Mouse (Mus musculus): Measurements from ENCODE around the gene Rbfox3.

The Rbfox3 gene

DNA sequence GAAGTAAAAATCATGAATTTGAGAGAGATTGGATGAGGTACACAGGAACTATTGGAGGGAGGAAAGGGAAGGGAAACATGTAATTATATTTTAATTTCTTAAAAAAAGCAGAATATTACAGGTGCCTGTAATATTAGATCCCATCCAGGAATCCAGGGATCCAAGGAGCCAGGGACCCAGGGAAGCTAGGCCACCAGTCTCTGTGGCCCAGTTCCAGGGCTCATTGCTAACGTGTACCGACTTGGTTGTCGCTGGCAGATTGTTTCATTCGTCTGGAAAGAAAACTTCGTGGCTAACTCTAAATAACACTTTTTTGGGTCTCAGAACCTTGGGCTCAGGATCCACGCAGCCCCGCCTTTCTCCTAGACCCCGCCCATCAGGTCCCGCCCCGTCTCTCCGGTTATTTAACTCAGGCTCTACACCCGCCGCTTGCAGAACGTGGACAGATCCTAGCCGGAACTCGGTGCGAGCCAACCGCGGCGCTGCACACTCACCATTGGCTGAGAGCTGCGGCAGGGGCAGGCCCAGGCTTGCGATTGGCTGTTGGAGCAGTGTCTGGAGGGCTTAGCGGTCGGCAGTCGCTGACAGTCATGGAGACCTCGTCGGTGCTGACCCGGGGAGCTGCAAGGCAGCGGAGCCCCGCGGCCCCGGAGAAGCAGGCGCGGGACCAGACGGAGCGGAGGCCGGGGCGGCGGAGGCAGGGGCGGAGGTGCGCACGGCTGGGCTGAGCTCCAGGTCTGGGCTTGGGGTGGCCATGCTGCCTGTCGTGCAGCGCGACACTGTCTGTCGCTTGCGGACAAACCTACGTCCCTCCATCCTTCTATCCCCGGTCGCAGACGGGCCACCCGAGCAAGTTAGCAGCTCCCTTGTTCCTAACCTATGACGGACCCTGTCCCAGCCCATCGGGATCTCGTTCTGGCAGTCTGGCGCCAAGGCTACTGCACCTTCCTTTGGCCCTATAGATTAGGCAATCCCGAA lies 434.7 kb downstream of the Rbfox3 start, which contains the start of gene Engase:
TSS of gene Engase (plus strand) at position 434 of the 978 bp plus-strand sequence.
- peak; percentile 95 to 97 for DNase-seq (ENCODE audit: low spot score in 2 of 2)

DNA sequence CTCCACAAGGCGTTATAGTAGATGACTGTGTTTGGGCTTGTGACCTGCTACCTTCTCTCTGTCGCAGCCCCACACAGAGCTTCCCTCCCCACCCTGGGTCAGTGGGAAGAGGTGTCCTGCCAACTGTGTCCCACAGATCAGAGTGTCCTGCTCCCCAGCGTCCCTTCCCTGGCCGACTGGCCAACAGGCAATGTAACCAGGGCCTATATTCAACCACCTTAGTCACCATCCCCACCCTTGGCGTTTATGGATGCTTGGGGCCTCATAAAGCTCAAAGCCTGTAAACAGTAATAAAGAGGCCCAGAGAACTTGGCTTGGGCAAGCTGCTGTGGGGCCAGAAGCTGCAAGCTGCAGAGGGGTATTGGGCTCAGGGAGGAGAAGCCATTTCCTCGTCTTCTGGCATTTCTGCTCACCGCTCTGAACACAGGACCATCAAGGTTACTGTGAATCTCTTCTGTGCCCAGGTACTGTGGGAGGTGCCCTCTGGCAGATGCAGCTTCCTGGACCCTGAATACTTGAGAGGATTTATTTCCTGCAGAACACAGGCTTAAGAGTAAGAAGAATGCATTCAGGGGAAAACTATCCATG lies 435.8 kb downstream of the Rbfox3 start:
- no peak for DNase-seq (ENCODE audit: low spot score in 2 of 2)

DNA sequence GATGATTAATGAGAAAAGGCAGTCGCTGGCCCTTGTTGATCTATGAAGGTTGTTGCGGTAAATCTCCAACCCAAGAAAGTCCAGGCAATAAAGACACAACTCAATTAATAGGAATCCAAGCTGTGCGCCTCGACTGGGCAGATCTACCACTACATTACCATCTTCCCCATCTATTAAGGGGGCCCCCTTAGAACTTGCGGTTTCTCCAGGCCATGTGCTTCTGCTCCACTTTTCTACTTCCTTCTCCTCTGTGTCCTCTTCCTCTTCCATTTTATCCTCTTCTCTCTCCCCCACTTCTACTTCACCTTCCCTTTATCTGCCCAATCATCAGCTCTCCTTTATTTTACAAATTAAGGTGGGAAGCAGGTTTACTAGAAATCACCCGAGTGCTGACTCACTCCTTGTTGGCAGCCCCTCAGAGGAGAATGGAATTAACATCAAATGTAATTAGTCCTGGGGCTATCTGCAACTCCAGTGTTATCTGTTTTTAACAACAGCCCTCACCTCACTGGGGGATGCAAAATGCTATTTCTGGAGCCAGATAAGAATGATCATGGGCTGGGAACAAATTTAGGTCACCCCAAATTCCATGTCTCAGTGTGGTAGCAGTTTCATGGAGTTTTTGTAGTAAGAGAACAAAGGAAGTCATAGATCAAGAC lies 437.4 kb downstream of the Rbfox3 start:
- no peak for DNase-seq (ENCODE audit: low spot score in 2 of 2)

DNA sequence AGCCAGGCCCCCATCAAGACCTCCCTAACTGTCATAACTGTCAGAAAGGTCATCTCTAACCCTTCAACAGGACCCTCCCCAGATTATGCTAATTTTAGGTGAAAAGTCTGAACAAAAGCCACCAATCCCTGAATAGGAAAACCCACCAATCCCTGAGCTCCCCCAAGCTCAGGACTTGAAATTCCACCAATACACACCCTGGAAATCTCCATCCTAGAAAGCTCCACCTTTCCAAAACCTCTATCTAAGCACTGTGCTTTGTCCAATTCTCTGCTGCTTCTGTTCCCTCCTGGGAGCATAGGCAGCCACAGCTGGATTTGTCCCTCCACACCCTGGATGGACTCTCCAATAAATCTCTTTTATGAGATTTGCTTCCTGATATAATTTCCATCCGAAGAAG lies 438.2 kb downstream of the Rbfox3 start:
- no peak for DNase-seq (ENCODE audit: low spot score in 2 of 2)

DNA sequence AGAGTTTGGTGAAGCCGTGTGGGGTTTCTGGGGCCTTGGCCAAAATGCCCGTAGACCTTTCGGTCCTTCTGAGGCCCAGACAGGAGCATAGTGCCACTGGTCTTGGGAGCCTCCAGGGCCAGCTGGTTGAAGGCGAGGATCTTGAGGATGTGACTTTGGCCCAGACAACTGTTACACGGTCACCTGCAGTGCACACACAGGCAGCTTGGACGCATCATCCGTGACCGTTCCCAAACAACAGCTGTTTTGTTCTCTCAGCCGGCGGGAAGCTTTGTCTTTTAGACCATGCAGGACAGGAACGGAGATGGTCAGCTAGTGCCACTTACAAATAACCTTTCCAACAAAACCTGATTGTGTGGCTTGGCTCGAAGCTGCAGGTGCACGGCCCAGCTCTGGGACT lies 439.7 kb downstream of the Rbfox3 start:
- no peak for DNase-seq (ENCODE audit: low spot score in 2 of 2)

DNA sequence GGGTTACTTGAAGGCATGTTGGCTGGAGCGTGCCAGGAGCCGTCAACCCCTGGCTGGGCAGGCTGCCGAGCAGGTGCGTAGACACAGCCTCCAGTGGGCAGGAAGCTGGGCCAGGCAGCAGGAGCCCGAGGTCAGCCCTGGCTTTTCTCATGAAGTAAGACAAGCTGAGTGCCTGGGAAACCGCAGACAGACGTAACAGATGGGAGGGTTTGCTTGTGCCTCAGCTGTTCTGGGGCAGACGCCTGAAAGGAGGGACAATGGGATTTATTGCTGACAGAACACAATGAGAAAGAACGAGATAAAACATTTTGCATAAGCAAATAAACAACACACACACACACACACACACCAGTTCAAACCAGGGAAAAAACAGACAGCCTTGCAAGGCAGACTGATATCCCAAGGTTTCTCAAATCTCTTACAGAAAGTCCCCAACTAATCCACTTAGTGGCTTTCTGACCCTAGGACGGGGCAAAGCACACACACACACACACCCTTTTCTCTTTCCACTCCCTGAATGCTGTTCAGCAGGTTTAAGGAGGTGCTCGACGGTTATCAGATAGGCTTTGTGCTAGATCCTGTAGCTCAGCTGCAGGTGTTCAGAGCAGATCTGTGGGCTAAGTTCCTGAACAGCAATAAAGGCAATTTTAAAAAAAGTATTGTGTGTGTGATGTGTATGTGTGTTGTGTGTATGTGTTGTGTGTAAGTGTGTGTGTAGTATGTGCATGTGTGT lies 441.0 kb downstream of the Rbfox3 start:
- no peak for DNase-seq (ENCODE audit: low spot score in 2 of 2)

DNA sequence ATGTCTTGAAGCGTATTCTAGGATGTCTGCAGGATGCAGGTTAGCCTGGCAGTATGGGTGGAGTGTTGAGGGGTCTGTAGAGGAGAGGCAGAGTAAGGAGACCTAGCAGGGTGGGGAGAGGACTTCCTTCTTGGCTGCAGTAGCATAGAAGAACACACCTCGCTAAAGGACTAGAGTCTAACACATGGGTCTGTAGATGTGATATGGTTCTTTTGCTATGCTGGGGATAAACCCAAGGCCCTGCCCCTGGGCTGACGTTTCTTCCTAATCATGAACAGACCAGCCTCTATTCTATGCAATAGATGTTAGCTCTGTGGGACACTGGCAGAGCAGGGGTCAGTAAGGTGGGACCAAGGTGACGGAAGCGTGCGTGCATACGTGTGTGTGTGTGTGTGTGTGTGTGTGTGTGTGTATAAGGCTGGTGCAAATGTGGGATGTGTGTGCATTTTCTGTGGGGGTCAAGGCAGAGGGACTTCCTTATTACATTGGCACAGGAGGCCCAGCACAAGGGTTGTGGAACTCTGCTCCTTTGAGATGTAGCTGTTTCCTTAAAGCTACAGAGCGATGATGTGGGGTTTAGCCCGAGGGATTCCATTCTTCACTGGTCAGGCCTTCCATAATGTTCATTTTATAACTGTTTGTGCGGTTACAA lies 441.8 kb downstream of the Rbfox3 start:
- DNase-seq (ENCODE audit: low spot score in 2 of 2) = no peak

DNA sequence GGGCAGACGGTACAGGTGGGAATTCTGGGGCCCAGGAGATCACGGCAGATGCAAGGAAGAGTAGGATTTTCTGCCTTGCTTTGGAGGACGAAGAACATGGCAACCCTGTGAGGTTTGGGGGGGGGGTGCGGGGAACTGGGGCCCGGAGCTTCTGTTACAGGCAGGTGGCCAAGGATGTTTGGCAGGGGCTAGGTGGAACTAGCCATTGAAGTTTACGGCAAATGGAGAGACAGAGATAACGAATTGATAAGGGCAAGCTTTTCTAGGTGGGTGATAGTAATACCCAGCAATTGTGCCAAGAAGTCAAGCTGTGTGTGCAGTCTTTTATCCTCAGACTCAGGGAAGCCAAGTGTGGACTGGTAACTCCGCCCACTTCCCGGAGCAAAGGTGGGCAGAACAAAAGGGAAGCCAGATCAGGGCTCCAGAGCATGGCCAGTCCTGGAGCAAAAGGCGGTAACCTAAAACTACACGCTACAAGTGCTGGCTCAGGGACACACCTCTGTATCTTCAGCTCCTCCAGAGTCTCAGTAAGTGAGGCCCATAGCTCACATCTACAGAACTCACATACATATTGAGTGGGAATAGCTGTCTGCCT lies 443.9 kb downstream of the Rbfox3 start:
- DNase-seq (ENCODE audit: low spot score in 2 of 2) = no peak

DNA sequence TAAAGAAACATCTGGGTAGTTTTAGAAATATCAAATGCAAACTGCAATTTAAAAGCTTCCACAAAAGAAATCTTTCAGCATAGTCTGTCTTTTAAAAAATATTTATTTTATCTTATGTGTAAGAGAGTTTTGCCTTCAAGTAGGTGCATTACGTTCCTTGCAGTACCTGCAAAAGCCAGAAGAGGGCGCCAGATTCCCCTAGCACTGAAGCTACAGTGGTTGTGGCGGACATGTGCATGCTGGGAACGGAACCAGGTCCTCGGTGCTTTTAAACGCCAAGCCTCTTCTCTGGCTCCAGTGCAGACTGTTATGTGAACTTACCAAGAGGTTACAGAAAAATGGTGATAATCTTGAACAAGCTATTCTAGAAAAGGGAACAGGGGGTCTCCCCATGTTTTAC lies 451.1 kb downstream of the Rbfox3 start:
- no peak for DNase-seq (ENCODE audit: low spot score in 2 of 2)

DNA sequence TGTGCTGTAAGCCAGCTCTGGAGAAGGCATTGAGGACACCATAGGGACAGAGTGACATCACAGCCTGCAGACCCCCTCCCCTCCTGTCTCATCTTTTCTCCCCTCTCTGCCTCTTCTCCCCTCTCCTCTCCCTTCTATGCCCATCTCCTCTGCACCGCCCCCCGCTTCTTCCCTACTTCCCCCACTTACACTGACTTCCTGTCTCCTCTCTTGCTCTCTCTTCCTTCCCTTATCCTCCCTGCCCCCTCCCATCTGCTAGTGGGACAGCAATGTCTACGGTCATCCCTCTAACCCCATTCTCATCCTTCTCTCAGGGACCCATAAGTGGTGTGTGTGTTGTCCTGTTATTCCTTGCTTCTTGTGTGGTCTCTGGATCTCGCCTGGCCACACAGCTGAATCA lies 451.9 kb downstream of the Rbfox3 start:
- no peak for DNase-seq (ENCODE audit: low spot score in 2 of 2)

DNA sequence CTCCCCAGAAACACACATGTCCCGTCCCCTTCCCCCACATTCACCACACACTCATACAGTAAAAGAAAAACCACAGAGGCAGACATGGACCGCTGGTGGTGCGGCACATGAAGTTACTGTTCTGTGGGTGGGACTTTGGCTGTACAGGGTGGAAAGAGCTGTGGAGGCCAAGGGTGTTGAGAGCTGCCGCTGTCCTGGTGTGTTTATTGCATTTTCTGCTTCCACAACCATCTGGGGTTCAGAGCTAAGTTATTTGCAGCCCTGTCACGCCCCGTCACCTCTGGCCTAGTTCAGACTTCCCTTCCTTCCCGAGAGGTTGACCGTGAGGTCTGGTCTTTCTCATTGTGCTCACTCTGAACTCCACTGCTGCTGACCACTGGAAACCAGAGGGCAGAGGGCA lies 452.3 kb downstream of the Rbfox3 start:
- DNase-seq (ENCODE audit: low spot score in 2 of 2) = peak; percentile 30 to 52

DNA sequence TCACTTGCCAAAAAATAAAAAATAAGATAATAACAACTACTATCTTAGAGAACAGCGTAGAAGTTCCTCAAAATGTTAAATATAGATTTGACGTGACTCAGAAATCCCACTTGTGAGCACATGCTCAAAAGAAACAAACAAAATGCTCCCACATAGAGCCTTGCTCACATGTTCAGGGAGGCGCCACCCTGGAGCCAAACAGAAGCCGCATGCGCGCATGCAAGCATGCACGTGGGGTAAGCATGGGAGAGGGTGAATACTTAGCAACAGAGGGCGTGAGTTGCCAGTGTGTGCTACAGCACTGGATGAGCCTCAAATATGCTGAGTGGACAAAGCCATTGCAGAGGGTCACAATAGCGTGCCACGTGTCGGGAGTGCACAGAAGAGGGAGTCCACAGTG lies 454.5 kb downstream of the Rbfox3 start:
- peak in 1 of 2 experiments; percentile 27 for DNase-seq (ENCODE audit: low spot score in 2 of 2)

DNA sequence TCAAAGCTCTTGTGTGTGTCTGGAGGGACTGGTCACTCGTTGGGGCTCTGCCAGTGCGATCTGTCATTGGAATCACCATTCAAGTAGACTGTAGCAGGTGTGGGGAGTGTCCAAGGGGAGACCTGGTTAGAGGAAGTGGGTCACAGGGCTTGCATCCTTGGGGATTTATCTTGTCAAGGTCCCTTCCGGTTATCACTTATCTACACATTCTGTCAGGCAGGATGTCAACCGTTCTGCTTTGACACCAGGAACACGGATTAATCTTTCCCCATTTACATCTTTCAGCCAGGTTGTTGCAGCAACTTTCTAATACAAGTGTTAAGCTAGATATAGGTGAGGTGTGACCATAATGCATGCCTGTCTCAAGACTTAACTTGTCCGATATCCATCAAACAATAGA lies 455.6 kb downstream of the Rbfox3 start:
- no peak for DNase-seq (ENCODE audit: low spot score in 2 of 2)

DNA sequence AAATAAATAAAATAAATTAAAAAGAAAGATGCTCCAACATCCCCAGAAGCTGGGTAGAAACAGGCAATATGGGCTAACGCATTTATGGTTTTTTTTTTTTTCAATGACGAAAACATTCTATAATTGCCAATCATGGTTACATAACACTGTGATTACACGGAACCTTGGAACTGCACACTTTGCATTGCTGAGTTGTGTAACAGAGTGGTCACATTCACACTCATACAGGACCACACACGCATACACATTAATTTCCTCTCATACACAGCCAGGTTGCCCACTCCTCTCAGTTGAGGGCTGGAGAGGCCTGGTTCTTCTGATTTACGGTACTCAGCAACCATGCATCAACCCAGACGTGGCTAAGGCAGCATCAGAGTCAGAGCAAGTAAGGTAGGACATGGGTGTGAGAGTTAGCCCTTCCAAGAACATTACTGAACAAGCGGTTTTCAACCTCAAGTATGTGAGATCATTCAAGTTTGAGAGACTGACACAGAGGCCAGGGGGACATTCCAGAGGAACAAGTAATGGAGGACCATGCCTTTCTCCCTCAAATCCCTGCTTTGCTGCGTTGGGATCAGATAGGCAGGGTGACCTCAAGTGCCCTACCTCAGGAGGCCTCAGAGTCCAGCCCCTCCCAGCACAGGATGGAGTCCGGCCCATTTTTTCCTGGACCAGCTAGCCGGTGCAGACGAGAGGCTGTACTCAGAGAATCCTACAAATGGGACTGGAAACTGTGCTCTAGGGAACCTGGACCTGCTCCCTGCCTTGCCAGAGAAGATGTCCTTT lies 457.3 kb downstream of the Rbfox3 start:
- no peak for DNase-seq (ENCODE audit: low spot score in 2 of 2)

DNA sequence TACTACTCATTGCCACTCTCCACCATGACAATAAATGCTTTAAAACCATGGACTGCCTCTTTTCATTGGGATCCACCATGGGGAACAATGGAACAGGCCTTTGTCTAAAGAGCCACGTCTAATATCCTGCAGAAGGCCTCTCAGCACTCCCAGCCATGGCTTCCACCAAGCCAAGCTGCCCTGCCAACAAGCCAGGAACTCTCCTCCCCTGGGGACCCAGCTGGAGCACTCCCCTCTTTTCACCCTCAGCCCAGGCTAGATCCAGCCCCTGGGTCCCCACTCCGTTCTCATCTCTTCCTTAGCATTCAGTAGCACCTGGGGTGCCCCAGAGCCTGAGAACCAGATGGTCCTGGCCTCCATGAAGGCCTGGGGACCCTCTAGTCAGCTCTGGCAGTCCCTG lies 458.4 kb downstream of the Rbfox3 start:
- DNase-seq (ENCODE audit: low spot score in 2 of 2) = no peak

DNA sequence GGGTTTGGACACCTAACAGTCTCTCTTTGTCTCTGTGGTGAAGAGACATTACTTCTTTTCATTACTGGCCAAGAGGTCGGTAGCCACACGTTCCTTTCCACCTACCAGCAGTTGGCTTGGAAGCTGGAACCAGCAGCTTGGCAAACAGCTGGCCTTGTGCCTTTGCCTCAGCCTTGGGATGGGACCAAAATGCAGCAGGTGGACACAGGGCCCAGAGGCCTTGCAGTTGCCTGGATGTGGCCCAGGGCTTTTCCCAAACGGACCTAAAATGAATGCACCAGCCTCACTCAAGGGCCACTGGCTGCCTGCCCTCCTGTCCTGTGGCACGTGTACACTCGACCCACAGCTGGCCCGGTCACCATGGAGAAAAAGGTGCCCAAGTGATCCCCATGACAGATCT lies 460.2 kb downstream of the Rbfox3 start:
- DNase-seq (ENCODE audit: low spot score in 2 of 2) = no peak

DNA sequence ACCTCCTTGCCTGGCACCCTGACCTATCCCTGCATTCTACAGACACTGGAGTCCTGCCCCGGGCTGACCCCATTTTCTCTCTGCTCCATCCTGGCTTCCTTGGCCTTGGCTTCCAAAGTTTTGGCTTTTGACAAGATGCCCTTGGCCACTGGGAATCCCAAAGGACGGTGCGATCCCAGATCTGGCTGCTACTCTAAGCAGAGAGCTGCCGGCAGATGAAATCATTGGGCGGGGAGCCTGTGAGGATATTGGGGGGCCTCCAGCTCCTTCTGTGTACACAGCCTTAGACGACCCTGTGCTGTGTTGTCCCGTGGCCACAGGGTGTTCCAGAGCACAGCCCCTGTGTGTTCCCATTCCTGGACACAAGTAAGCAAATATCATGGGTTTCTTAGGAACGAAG lies 463.0 kb downstream of the Rbfox3 start:
- DNase-seq (ENCODE audit: low spot score in 2 of 2) = no peak

DNA sequence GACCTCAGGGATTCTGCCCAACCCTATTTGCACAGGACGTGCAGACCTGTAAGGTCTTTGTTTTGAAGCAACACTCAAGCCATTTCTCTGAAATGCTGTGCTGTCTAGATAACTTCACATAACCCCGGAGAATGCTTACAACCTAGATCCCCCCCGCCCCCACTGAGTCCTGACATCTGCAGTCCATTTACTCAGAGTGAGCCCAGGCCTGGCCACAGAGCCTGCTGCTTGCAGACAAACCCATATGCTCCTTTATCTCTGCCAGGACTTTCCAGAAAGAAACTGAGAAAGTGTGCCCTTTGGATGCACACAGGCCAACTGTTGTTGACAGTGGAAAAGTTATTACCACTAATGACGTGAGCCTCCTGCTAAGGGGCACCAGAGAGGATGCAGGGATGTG lies 464.1 kb downstream of the Rbfox3 start:
- DNase-seq (ENCODE audit: low spot score in 2 of 2) = no peak

DNA sequence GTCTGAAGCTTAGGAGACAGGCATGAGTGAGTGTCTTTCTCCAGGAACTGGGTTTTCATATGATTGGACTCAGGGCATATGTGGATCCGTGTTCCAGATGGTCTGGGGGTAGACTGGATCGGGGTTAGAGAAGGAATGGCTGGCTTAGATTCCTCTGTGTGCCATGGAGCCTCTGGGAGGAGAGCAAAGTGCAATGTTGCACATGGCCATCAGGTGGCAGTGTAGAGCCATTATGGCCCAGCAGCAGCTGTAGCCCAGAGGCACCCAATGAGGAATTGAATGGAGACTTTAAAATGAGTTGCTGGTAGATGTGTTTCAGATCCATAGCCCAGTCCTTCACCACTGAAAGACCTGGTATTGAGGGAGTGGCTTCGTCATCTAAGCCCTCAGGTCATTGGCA lies 465.6 kb downstream of the Rbfox3 start:
- DNase-seq (ENCODE audit: low spot score in 2 of 2) = peak in 1 of 2 experiments; percentile 38
